Comparison of ENCODE assay signal across 19 mouse cellular contexts in genomic region chr11:118178236-118178635, GRCm38 (mm10).
"Had no signal": no experiment of that assay in that cellular context is flagged by ENCODE, and none has a peak within 500 bp of the region (broad histone marks: within the 10 kb centered on the region; RNA-seq: fewer than 3 reads in every experiment).

No protein-coding gene starts in this region.

- H3K4me3 ChIP-seq: limb, embryonic 13.5 days; liver, embryonic 13.5 days; neural tube, embryonic 12.5 days; neural tube, embryonic 15.5 days; stomach, embryonic 15.5 days had no signal

- H3K4me1 ChIP-seq: limb, embryonic 13.5 days; liver, embryonic 13.5 days; neural tube, embryonic 12.5 days; neural tube, embryonic 15.5 days; stomach, embryonic 15.5 days had no signal

- H3K27me3 ChIP-seq: limb, embryonic 13.5 days; liver, embryonic 13.5 days; neural tube, embryonic 12.5 days; neural tube, embryonic 15.5 days; stomach, embryonic 15.5 days had no signal

- H3K9me3 ChIP-seq: limb, embryonic 13.5 days; liver, embryonic 13.5 days; neural tube, embryonic 12.5 days; neural tube, embryonic 15.5 days; stomach, embryonic 15.5 days had no signal

- ATAC-seq: intestine, postnatal 0 days had no signal

- DNase-seq: kidney, adult 2 months; kidney, postnatal 36 days; left cerebral cortex, postnatal 4 days; liver, embryonic 13.5 days; lung, adult 2 months; lung, postnatal 14 days; lung, postnatal 4 days; midbrain, embryonic 14.5 days; retina, postnatal 1 day; right cerebral cortex, postnatal 25 days; spleen, adult 18-20 months; thymus, postnatal 36 days had no signal

- H3K4me2 ChIP-seq: limb, embryonic 13.5 days; liver, embryonic 13.5 days; midbrain, embryonic 11.5 days; neural tube, embryonic 12.5 days; neural tube, embryonic 15.5 days; stomach, embryonic 15.5 days had no signal

- H3K9ac ChIP-seq: limb, embryonic 13.5 days; liver, embryonic 13.5 days; neural tube, embryonic 12.5 days; neural tube, embryonic 15.5 days; stomach, embryonic 15.5 days had no signal

- H3K27ac ChIP-seq: kidney, postnatal 0 days; limb, embryonic 13.5 days; liver, embryonic 13.5 days; neural tube, embryonic 12.5 days; neural tube, embryonic 15.5 days; stomach, embryonic 15.5 days had no signal
